Mouse (Mus musculus) liver, postnatal 0 days (tissue): ENCODE measurements at regions not wholly inside any gene's neighbourhood (a gene's known extent, or its start where the extent isn't known, plus 50 kb on each side); places are given as distances from the start of the nearest gene placed in this dataset.

ENCODE experiments used
- ATAC-seq: fragments of 200-750 bp; cut with Nextera tagmentation; 2 replicates; pipeline ENCODE4 v1.8.0; 2017; ENCODE audit warnings: mild to moderate bottlenecking, moderate library complexity
- DNase-seq: peaks from one replicate; pipeline ENCODE4 v3.0.0-alpha.2; 2016
- H3K27ac ChIP-seq: fragments of 300-500 bp; sonication (generic); 2 replicates; pipeline ENCODE4 v1.5.1; 2014; ENCODE audit warnings: antibody characterized with exemption, moderate library complexity, mild to moderate bottlenecking, low read depth
- H3K27me3 ChIP-seq: fragments of 300-500 bp; sonication (generic); 2 replicates; pipeline ENCODE4 v1.6.1; 2014; ENCODE audit warnings: low read length, control low read depth, mixed read lengths; ENCODE audit not compliant: insufficient read depth
- H3K36me3 ChIP-seq: fragments of 300-500 bp; sonication (generic); replicated peaks from 2 replicates; pipeline ENCODE4 v1.6.1; 2014; ENCODE audit warnings: mild to moderate bottlenecking, control low read depth, low read length, moderate library complexity, mixed read lengths; ENCODE audit not compliant: insufficient read depth
- H3K4me1 ChIP-seq: fragments of 300-500 bp; sonication (generic); 2 replicates; pipeline ENCODE4 v1.6.1; 2014; ENCODE audit warnings: antibody characterized with exemption, mild to moderate bottlenecking, control low read depth; ENCODE audit not compliant: insufficient read depth
- H3K4me2 ChIP-seq: fragments of 300-500 bp; sonication (generic); 2 replicates; pipeline ENCODE4 v1.6.1; 2014; ENCODE audit warnings: low read depth, mild to moderate bottlenecking, low read length, moderate library complexity, mixed read lengths
- H3K4me3 ChIP-seq: fragments of 300-500 bp; sonication (generic); 2 replicates; pipeline ENCODE4 v1.5.1; 2014; ENCODE audit warnings: low read depth, low read length
- H3K9ac ChIP-seq: fragments of 300-500 bp; sonication (generic); replicated peaks from 2 replicates; pipeline ENCODE4 v1.6.1; 2014; ENCODE audit warnings: mild to moderate bottlenecking, moderate library complexity
- H3K9me3 ChIP-seq: fragments of 300-500 bp; sonication (generic); 2 replicates; pipeline ENCODE4 v1.6.1; 2016; ENCODE audit warnings: mild to moderate bottlenecking, control low read depth, low read length, mixed read lengths
- CTCF ChIP-seq: sonication (generic); IDR thresholded peaks from 2 replicates; pipeline ENCODE4 v1.5.1; 2016; ENCODE audit warnings: antibody characterized with exemption, low read depth
- EP300 ChIP-seq: IDR thresholded peaks from 2 replicates; pipeline ENCODE4 v1.6.1; 2016; ENCODE audit warnings: antibody characterized with exemption, low read depth, mild to moderate bottlenecking
- WGBS: fragments of 180-500 bp; shearing (Covaris S2); extraction: QIAGEN DNeasy Blood & Tissue Kit; methylation state at CpG from one replicate; pipeline ENCODE4 v1.1.7; 2014; ENCODE audit not compliant: insufficient replicate concordance; 5-methylcytosine and 5-hydroxymethylcytosine counted together

GRCm38 (mm10) chr2:167852582-167852981 is 79.3 kb upstream of the Ptpn1 start:
- Histone ChIP-seq H3K27me3 (no peaks in the 10 kb centered on the region), H3K4me1 (peaks cover 33% of the 10 kb centered on the region), H3K4me2 (no peak overlapping the region), H3K36me3 (no peaks in the 10 kb centered on the region), H3K4me3 (no peak overlapping the region), H3K9ac (peak overlapping the region; percentile 11; the same call in 1 of the 2 replicates), H3K27ac (peak overlapping the region; percentile 69; the same call in 1 of the 2 replicates), H3K9me3 (no peaks in the 10 kb centered on the region)
- WGBS = 58% methylated on average over 9 of the region's 9 CpGs
- TF ChIP-seq CTCF = no peak
- no peak for TF ChIP-seq EP300
- no peak for DNase-seq
- no peak for ATAC-seq

- Histone ChIP-seq H3K4me1 (peaks cover 39% of the 10 kb centered on the region), H3K4me2 (0 out of 2 replicates have a peak overlapping the region, but pooled peaks have one; percentile 13), H3K9me3 (no peaks in the 10 kb centered on the region), H3K27ac (peak overlapping the region; percentile 69), H3K36me3 (no peaks in the 10 kb centered on the region), H3K27me3 (no peaks in the 10 kb centered on the region), H3K9ac (no peak overlapping the region; the same call in 1 of the 2 replicates), H3K4me3 (no peak overlapping the region)
- TF ChIP-seq CTCF (no peak), EP300 (peak; percentile 82)
- WGBS = 16% methylated on average over 11 of the region's 11 CpGs
- ATAC-seq (peak; percentile 66), DNase-seq (peak; percentile 49)
These were observed 80.5 kb upstream of the Ptpn1 start for GRCm38 (mm10) chr2:167851216-167851896.

- no peak for ATAC-seq
These were observed 81.8 kb upstream of the Ptpn1 start for GRCm38 (mm10) chr2:167849999-167850552.

GRCm38 (mm10) chr2:167848468-167849440 is 83.1 kb upstream of the Ptpn1 start:
- DNase-seq = no peak
- H3K27ac ChIP-seq = no peak overlapping the region
- H3K9ac ChIP-seq = no peak overlapping the region
- no peak overlapping the region for H3K4me3 ChIP-seq
- 74% methylated on average over 7 of the region's 7 CpGs for WGBS
- ATAC-seq = no peak
- H3K36me3 ChIP-seq = no peaks in the 10 kb centered on the region
- TF ChIP-seq EP300 (no peak), CTCF (0 out of 2 replicates have a peak, but pooled peaks have one; percentile 17)
- H3K27me3 ChIP-seq = no peaks in the 10 kb centered on the region
- H3K9me3 ChIP-seq = no peaks in the 10 kb centered on the region
- H3K4me1 ChIP-seq = peaks cover 34% of the 10 kb centered on the region
- no peak overlapping the region for H3K4me2 ChIP-seq

More at GRCm38 (mm10) chr2:167849999-167850552, 81.8 kb upstream of the Ptpn1 start:
- no peak for DNase-seq
- no peaks in the 10 kb centered on the region for H3K27me3 ChIP-seq
- no peak overlapping the region for H3K4me2 ChIP-seq
- H3K9ac ChIP-seq = no peak overlapping the region
- no peak overlapping the region for H3K27ac ChIP-seq
- H3K4me3 ChIP-seq = no peak overlapping the region
- H3K4me1 ChIP-seq = peaks cover 32% of the 10 kb centered on the region
- TF ChIP-seq EP300 = no peak
- TF ChIP-seq CTCF = no peak
- H3K36me3 ChIP-seq = no peaks in the 10 kb centered on the region
- WGBS = 69% methylated on average over 10 of the region's 10 CpGs
- H3K9me3 ChIP-seq = no peaks in the 10 kb centered on the region

GRCm38 (mm10) chr2:167847281-167848077 is 84.4 kb upstream of the Ptpn1 start:
- DNase-seq = no peak
- H3K9me3 ChIP-seq = no peaks in the 10 kb centered on the region
- WGBS = 60% methylated on average over 12 of the region's 12 CpGs

More at GRCm38 (mm10) chr2:167847281-167848077, 84.4 kb upstream of the Ptpn1 start:
- no peak overlapping the region for H3K4me3 ChIP-seq
- H3K27ac ChIP-seq = peak overlapping the region; percentile 17; the same call in 1 of the 2 replicates
- H3K27me3 ChIP-seq = no peaks in the 10 kb centered on the region
- no peak overlapping the region for H3K4me2 ChIP-seq
- TF ChIP-seq EP300 = no peak
- no peak for TF ChIP-seq CTCF
- peaks cover 39% of the 10 kb centered on the region for H3K4me1 ChIP-seq
- H3K36me3 ChIP-seq = no peaks in the 10 kb centered on the region
- no peak for ATAC-seq
- no peak overlapping the region for H3K9ac ChIP-seq
